Comparison of ENCODE assay signal across 9 mouse cellular contexts in the genomic region with DNA sequence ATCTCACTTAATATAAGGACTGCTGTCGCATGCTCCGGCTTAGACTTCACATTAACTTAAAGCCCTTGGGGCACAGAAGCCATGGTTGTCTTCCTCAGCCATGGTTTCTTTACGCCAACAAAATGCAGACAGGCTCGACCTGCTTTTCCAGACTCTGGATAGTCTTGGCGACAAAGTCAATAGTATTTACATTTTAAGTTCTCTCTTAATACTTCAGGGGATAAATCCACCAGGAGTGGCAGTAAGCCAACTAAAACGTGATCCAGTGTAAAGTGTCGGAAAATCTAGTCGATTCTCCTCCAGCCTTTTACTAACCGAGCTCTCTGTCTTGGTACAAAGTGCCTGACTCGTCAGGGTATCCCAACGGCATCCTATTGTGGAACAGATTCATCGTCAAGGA. TPM values are rescaled to one million over a fixed set of nuclear protein-coding genes. Genes with fewer than 3 reads are reported as not detected.
A peak's percentile ranks its signal among the peaks of the same experiment; 100 is the strongest.
DNase-seq lines count a peak whose midpoint lies in the region; ATAC-seq and TF ChIP-seq lines count a peak whose summit lies in the region.
"Had no signal": no experiment of that assay in that cellular context is flagged by ENCODE, and none has a peak within 500 bp of the region (broad histone marks: within the 10 kb centered on the region; RNA-seq: fewer than 3 reads in every experiment).

No protein-coding gene starts in this region.

- peaks cover 10% of the 10 kb centered on the region for H3K27me3 ChIP-seq in heart, embryonic 12.5 days (replicated peaks)
- H3K27me3 ChIP-seq in hindbrain, postnatal 0 days (ENCODE audit: insufficient read depth, low read length): no peaks in the 10 kb centered on the region
- no peaks in the 10 kb centered on the region; the same call in 1 of the 2 replicates for H3K27me3 ChIP-seq in midbrain, embryonic 11.5 days (ENCODE audit: control insufficient read depth, insufficient read depth, low read length)

- WGBS in heart, embryonic 12.5 days: 66% methylated on average over 12 of the region's 12 CpGs
- WGBS in bone marrow, adult 2 months: 72% methylated on average over 12 of the region's 12 CpGs
- WGBS in hindbrain, postnatal 0 days: 80% methylated on average over 12 of the region's 12 CpGs
- 80% methylated on average over 12 of the region's 12 CpGs for WGBS in midbrain, embryonic 11.5 days

- DNase-seq in heart, adult 11 months: no peak
- DNase-seq in hindbrain, postnatal 0 days (ENCODE audit: low spot score): no peak
- peak; percentile 66 for DNase-seq in midbrain, embryonic 11.5 days (ENCODE audit: low spot score, missing footprints)
- no peak for DNase-seq in thymus, postnatal 14 days
- DNase-seq in frontal cortex, postnatal 14 days (ENCODE audit: low spot score in 2 of 2): no peak
- no peak for DNase-seq in right cerebral cortex, adult 2 months (ENCODE audit: low spot score in 2 of 2)
- DNase-seq: embryo, embryonic 11 days had no signal

- no peak for TF ChIP-seq CTCF in bone marrow, adult 2 months (IDR thresholded peaks at IDR 0.05; ENCODE audit: control insufficient read depth, insufficient read depth, low read length)
- TF ChIP-seq CTCF in hindbrain, postnatal 0 days (IDR thresholded peaks at IDR 0.05; ENCODE audit: low read depth): no peak

- H3K9me3 ChIP-seq in heart, embryonic 12.5 days (replicated peaks): no peaks in the 10 kb centered on the region
- H3K9me3 ChIP-seq in hindbrain, postnatal 0 days (ENCODE audit: low read length): no peaks in the 10 kb centered on the region
- H3K9me3 ChIP-seq in midbrain, embryonic 11.5 days (ENCODE audit: control insufficient read depth, low read length): no peaks in the 10 kb centered on the region

- ATAC-seq in heart, embryonic 12.5 days (ENCODE audit: insufficient number of reproducible peaks, low FRiP score): no peak
- ATAC-seq in hindbrain, postnatal 0 days: no peak
- ATAC-seq in midbrain, embryonic 11.5 days (ENCODE audit: low FRiP score): no peak

- peaks cover 19% of the 10 kb centered on the region for H3K4me1 ChIP-seq in heart, embryonic 12.5 days (replicated peaks)
- H3K4me1 ChIP-seq in bone marrow, adult 2 months (ENCODE audit: control insufficient read depth, insufficient read depth, low read length): no peaks in the 10 kb centered on the region; the same call in 1 of the 2 replicates
- H3K4me1 ChIP-seq in hindbrain, postnatal 0 days (ENCODE audit: insufficient read depth, low read length): peaks cover 14% of the 10 kb centered on the region
- peaks cover 7% of the 10 kb centered on the region; the same call in 1 of the 2 replicates for H3K4me1 ChIP-seq in midbrain, embryonic 11.5 days (ENCODE audit: control insufficient read depth, insufficient read depth, low read length)

- peak overlapping the region; percentile 76 for H3K4me2 ChIP-seq in heart, embryonic 12.5 days
- H3K4me2 ChIP-seq in hindbrain, postnatal 0 days (ENCODE audit: low read depth, low read length): peak overlapping the region; percentile 73
- peak overlapping the region; percentile 52 for H3K4me2 ChIP-seq in midbrain, embryonic 11.5 days

- H3K9ac ChIP-seq in heart, embryonic 12.5 days: no peak overlapping the region
- H3K9ac ChIP-seq in hindbrain, postnatal 0 days (replicated peaks; ENCODE audit: low read length): peak overlapping the region; percentile 91; the same call in 1 of the 2 replicates
- H3K9ac ChIP-seq in midbrain, embryonic 11.5 days (ENCODE audit: low read length): peak overlapping the region; percentile 78; the same call in 1 of the 2 replicates

- no peak overlapping the region for H3K27ac ChIP-seq in heart, embryonic 12.5 days (ENCODE audit: poor library complexity, severe bottlenecking)
- H3K27ac ChIP-seq in bone marrow, adult 2 months (ENCODE audit: control insufficient read depth, insufficient read depth, low read depth, low read length, poor library complexity): no peak overlapping the region
- peak overlapping the region; percentile 89; the same call in 1 of the 2 replicates for H3K27ac ChIP-seq in hindbrain, postnatal 0 days
- H3K27ac ChIP-seq in midbrain, embryonic 11.5 days (ENCODE audit: low read depth, low read length): no peak overlapping the region

- H3K4me3 ChIP-seq in heart, embryonic 12.5 days: peak overlapping the region; percentile 96
- peak overlapping the region; percentile 30 for H3K4me3 ChIP-seq in bone marrow, adult 2 months (replicated peaks; ENCODE audit: control insufficient read depth, low read depth, low read length)
- peak overlapping the region; percentile 90 for H3K4me3 ChIP-seq in hindbrain, postnatal 0 days (ENCODE audit: low read length)
- H3K4me3 ChIP-seq in midbrain, embryonic 11.5 days (ENCODE audit: low read depth, low read length): peak overlapping the region; percentile 75

- no peak for TF ChIP-seq POLR2A in bone marrow, adult 2 months (IDR thresholded peaks at IDR 0.05; ENCODE audit: borderline replicate concordance, control insufficient read depth, low read depth, low read length)

- H3K36me3 ChIP-seq in heart, embryonic 12.5 days: peaks cover 22% of the 10 kb centered on the region
- 0 out of 2 replicates have a peak, but pooled peaks cover under 1% of the 10 kb centered on the region for H3K36me3 ChIP-seq in hindbrain, postnatal 0 days (ENCODE audit: insufficient read depth, low read length)
- peaks cover 3% of the 10 kb centered on the region for H3K36me3 ChIP-seq in midbrain, embryonic 11.5 days (ENCODE audit: control insufficient read depth, insufficient read depth, low read length)

RNA-seq across cellular contexts. Expression of gene Naxd, which starts 1.0 kb away (rescaled TPM):
- 68.8 and 71.0 TPM in 2 replicates for polyA plus RNA-seq in heart, embryonic 12.5 days (2016; fragmentation: Nextera tagmentation; extraction: Ambion mirVana)
- polyA plus RNA-seq in bone marrow, adult 2 months (2011; ENCODE audit: insufficient read depth, insufficient read length, low replicate concordance, missing spikeins): 32.5 and 74.0 TPM in 2 replicates
- 86.9 and 115 TPM in 2 replicates for total RNA-seq in hindbrain, postnatal 0 days (2014; rRNA removed)
- 125 and 129 TPM in 2 replicates for polyA plus RNA-seq in hindbrain, postnatal 0 days (2015; fragmentation: Nextera tagmentation; extraction: Ambion mirVana)
- 94.2 and 94.8 TPM in 2 replicates for polyA plus RNA-seq in midbrain, embryonic 11.5 days (2014; fragmentation: Nextera tagmentation; extraction: Ambion mirVana)

RNA-seq across cellular contexts. Expression of gene Rab20, which starts 19.8 kb away (rescaled TPM):
- polyA plus RNA-seq in heart, embryonic 12.5 days (2016; fragmentation: Nextera tagmentation; extraction: Ambion mirVana): 20.2 and 23.5 TPM in 2 replicates
- 3.3 and 6.2 TPM in 2 replicates for polyA plus RNA-seq in bone marrow, adult 2 months (2011; ENCODE audit: insufficient read depth, insufficient read length, low replicate concordance, missing spikeins)
- total RNA-seq in hindbrain, postnatal 0 days (2014; rRNA removed): 0.58 and 4.7 TPM in 2 replicates
- polyA plus RNA-seq in hindbrain, postnatal 0 days (2015; fragmentation: Nextera tagmentation; extraction: Ambion mirVana): 2.2 and 3.1 TPM in 2 replicates
- 0.63 and 0.65 TPM in 2 replicates for polyA plus RNA-seq in midbrain, embryonic 11.5 days (2014; fragmentation: Nextera tagmentation; extraction: Ambion mirVana)

RNA-seq across cellular contexts. Expression of gene Cars2, which starts 52.3 kb away (rescaled TPM):
- 22.6 and 28.2 TPM in 2 replicates for polyA plus RNA-seq in heart, embryonic 12.5 days (2016; fragmentation: Nextera tagmentation; extraction: Ambion mirVana)
- 22.0 and 32.7 TPM in 2 replicates for polyA plus RNA-seq in bone marrow, adult 2 months (2011; ENCODE audit: insufficient read depth, insufficient read length, low replicate concordance, missing spikeins)
- 42.6 and 58.0 TPM in 2 replicates for total RNA-seq in hindbrain, postnatal 0 days (2014; rRNA removed)
- 19.3 and 20.7 TPM in 2 replicates for polyA plus RNA-seq in hindbrain, postnatal 0 days (2015; fragmentation: Nextera tagmentation; extraction: Ambion mirVana)
- 17.8 and 20.3 TPM in 2 replicates for polyA plus RNA-seq in midbrain, embryonic 11.5 days (2014; fragmentation: Nextera tagmentation; extraction: Ambion mirVana)

RNA-seq across cellular contexts. Expression of gene Ing1, which starts 57.1 kb away (rescaled TPM):
- polyA plus RNA-seq in heart, embryonic 12.5 days (2016; fragmentation: Nextera tagmentation; extraction: Ambion mirVana): 25.2 and 26.5 TPM in 2 replicates
- 26.2 and 44.7 TPM in 2 replicates for polyA plus RNA-seq in bone marrow, adult 2 months (2011; ENCODE audit: insufficient read depth, insufficient read length, low replicate concordance, missing spikeins)
- total RNA-seq in hindbrain, postnatal 0 days (2014; rRNA removed): 12.5 and 19.0 TPM in 2 replicates
- polyA plus RNA-seq in hindbrain, postnatal 0 days (2015; fragmentation: Nextera tagmentation; extraction: Ambion mirVana): 36.7 and 38.3 TPM in 2 replicates
- polyA plus RNA-seq in midbrain, embryonic 11.5 days (2014; fragmentation: Nextera tagmentation; extraction: Ambion mirVana): 46.9 and 48.1 TPM in 2 replicates

Comparison
In these comparisons a context has a peak if more than half of its experiments do, and no peak if none do; other contexts are left out.
1. H3K4me3 ChIP-seq: peak in every context shown above with its lines; median percentile 96 in heart, embryonic 12.5 days; 90 in hindbrain, postnatal 0 days; 75 in midbrain, embryonic 11.5 days; 30 in bone marrow, adult 2 months.